Mouse (Mus musculus) heart, adult 2 months (tissue): ENCODE results near the gene Dctn2.

Experiments
- CTCF ChIP-seq: fragments of 200-600 bp; IDR thresholded peaks from 2 replicates; pipeline ENCODE4 v1.8.1; 2022; ENCODE audit warnings: antibody characterized with exemption, mild to moderate bottlenecking, moderate library complexity
- POLR2A ChIP-seq: fragments of 200-500 bp; IDR thresholded peaks from 2 replicates; pipeline ENCODE4 v1.6.1; 2011; ENCODE audit warnings: mild to moderate bottlenecking, low read depth, low read length, control low read depth; ENCODE audit not compliant: insufficient read depth

- TF ChIP-seq POLR2A = peak; percentile 74
- 0 out of 2 replicates have a peak, but pooled peaks have one; percentile 21 for TF ChIP-seq CTCF
Measured at GRCm38 (mm10) chr10:127266112-127267091, at the start of gene Dctn2.
